Mouse (Mus musculus) heart, embryonic 15.5 days (tissue): ENCODE results near the gene Dph2. TPM values are rescaled to one million over a fixed set of nuclear protein-coding genes. Genes with fewer than 3 reads are reported as not detected.

Source experiments
- ATAC-seq: fragments of 200-750 bp; cut with Nextera tagmentation; replicated peaks from 2 replicates; pipeline ENCODE4 v1.8.0; 2017; ENCODE audit warnings: low read depth, moderate TSS enrichment; ENCODE audit not compliant: insufficient number of reproducible peaks, insufficient read depth, low FRiP score
- H3K27ac ChIP-seq: fragments of 300-500 bp; sonication (generic); 2 replicates; pipeline ENCODE4 v1.5.1; 2015; ENCODE audit warnings: mild to moderate bottlenecking, inconsistent platforms
- H3K27me3 ChIP-seq: fragments of 300-500 bp; sonication (generic); 2 replicates; pipeline ENCODE4 v1.6.1; 2015; ENCODE audit warnings: inconsistent platforms
- H3K36me3 ChIP-seq: fragments of 300-500 bp; sonication (generic); 2 replicates; pipeline ENCODE4 v1.6.1; 2015; ENCODE audit warnings: mild to moderate bottlenecking, inconsistent platforms
- H3K4me1 ChIP-seq: fragments of 300-500 bp; sonication (generic); replicated peaks from 2 replicates; pipeline ENCODE4 v1.6.1; 2015; ENCODE audit warnings: inconsistent platforms
- H3K4me2 ChIP-seq: fragments of 300-500 bp; sonication (generic); 2 replicates; pipeline ENCODE4 v1.6.1; 2015; ENCODE audit warnings: inconsistent platforms, mild to moderate bottlenecking, moderate library complexity
- H3K4me3 ChIP-seq: fragments of 300-500 bp; sonication (generic); 2 replicates; pipeline ENCODE4 v1.5.1; 2015; ENCODE audit warnings: mild to moderate bottlenecking, inconsistent platforms
- H3K9ac ChIP-seq: fragments of 300-500 bp; sonication (generic); 2 replicates; pipeline ENCODE4 v1.6.1; 2015; ENCODE audit warnings: mild to moderate bottlenecking, inconsistent platforms
- H3K9me3 ChIP-seq: fragments of 300-500 bp; sonication (generic); replicated peaks from 2 replicates; pipeline ENCODE4 v1.6.1; 2016; ENCODE audit warnings: inconsistent platforms
- WGBS: fragments of 180-500 bp; shearing (Covaris S2); methylation state at CpG from one replicate; pipeline ENCODE4 v1.1.7; 2015; ENCODE audit warnings: mixed read lengths; 5-methylcytosine and 5-hydroxymethylcytosine counted together
- polyA plus RNA-seq: library from polyadenylated mRNA; unstranded; fragments of >200 nt; fragmentation: Nextera tagmentation; extraction: Ambion mirVana; gene quantifications from 2 replicates; pipeline ENCODE4 v1.2.1, GENCODE M21; 2015

Gene Dph2
- 9.5 and 11.5 TPM in 2 replicates for polyA plus RNA-seq

DNA sequence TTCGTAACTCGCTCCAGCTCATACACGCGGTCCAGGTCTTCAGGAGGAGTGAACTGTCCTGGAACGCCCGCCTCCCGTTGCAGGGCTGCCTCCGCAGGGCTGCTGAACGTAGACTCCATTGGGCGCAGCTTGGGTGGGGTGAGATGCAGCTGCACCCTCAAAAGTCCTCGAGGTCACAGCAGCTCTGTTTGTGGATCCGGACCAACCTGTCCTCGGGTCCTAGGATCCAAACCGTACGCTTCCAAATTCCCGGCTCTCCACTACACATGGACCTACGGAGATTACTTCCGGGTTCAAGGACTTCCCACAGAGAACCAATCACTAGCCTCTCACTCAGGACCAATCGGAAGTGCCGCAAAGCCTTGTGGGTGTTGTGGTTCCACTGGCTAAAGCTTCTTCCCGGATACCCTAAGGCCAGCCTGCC is at the start of gene Dph2:
TSS of gene Dph2 (minus strand) at position 295 of the 424 bp plus-strand sequence.
- ATAC-seq: peak; percentile 72
- H3K4me1 ChIP-seq: peaks cover 16% of the 10 kb centered on the region
- peak within 1 kb of the TSS; percentile 88 for H3K4me2 ChIP-seq
- H3K36me3 ChIP-seq: peaks cover 14% of the 10 kb centered on the region
- no peaks in the 10 kb centered on the region for H3K27me3 ChIP-seq
- H3K9ac ChIP-seq: peak within 1 kb of the TSS; percentile 54
- under 1% methylated on average over 21 of the region's 21 CpGs for WGBS
- H3K27ac ChIP-seq: no peak within 1 kb of the TSS
- H3K9me3 ChIP-seq: no peaks in the 10 kb centered on the region
- H3K4me3 ChIP-seq: peak within 1 kb of the TSS; percentile 87

DNA sequence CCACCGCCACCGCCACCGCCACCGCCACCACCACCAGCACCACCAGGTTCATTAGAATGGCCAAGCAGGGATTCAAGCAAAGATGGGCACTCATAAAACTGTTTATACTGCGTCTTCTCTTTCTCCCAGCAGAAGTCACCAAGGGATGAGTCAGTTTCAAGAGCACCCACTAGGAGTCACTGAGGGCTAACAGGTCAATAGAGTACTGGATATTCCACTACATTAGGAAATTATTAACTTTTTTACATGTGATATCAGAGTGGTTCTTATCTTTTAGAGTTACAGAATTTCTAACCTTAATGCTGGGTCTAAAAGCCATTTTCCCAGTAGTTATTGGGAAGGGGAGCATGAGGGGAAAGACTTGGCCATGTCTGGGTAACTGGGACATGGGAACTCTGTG is 45.1 kb upstream of the Dph2 start:
- ATAC-seq: no peak
- Histone ChIP-seq H3K27me3 (no peaks in the 10 kb centered on the region), H3K9ac (no peak overlapping the region), H3K27ac (no peak overlapping the region), H3K4me2 (no peak overlapping the region), H3K4me3 (no peak overlapping the region), H3K9me3 (no peaks in the 10 kb centered on the region), H3K36me3 (peaks cover 9% of the 10 kb centered on the region), H3K4me1 (no peaks in the 10 kb centered on the region)
- 93% methylated on average over 5 of the region's 5 CpGs for WGBS

GRCm38 (mm10) chr4:117934081-117934480 is 42.2 kb upstream of the Dph2 start:
- WGBS: 82% methylated on average over 4 of the region's 4 CpGs
- no peaks in the 10 kb centered on the region for H3K36me3 ChIP-seq

DNA sequence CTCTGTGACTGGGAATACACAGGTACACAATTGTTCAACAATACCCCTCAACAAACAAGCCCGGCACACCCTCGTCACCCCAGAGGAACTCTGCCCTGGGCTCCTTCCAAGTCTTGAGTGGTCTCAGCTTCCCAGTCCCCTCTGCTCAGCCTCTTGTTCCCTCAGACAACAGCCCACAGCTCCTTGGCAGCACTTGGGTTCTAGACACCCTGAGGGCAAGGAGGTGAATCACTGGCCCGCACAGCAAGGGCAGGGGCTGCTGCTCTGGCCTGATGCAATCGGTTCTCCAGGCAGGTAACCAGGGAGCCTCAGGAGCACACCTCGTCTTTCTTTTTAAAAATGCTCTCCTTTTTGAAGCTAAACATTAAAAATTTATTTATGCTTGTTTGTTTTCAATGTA is 41.4 kb upstream of the Dph2 start:
- H3K4me1 ChIP-seq: peaks cover 17% of the 10 kb centered on the region
- no peaks in the 10 kb centered on the region for H3K9me3 ChIP-seq
- no peak overlapping the region for H3K4me3 ChIP-seq
- no peak overlapping the region for H3K4me2 ChIP-seq
- no peak for ATAC-seq
- WGBS: 80% methylated on average over 5 of the region's 5 CpGs
- no peak overlapping the region for H3K9ac ChIP-seq
- H3K36me3 ChIP-seq: no peaks in the 10 kb centered on the region
- H3K27ac ChIP-seq: no peak overlapping the region
- peaks cover 27% of the 10 kb centered on the region for H3K27me3 ChIP-seq

More at GRCm38 (mm10) chr4:117934081-117934480, 42.2 kb upstream of the Dph2 start:
- no peak overlapping the region for H3K9ac ChIP-seq
- peaks cover 19% of the 10 kb centered on the region; the same call in 1 of the 2 replicates for H3K27me3 ChIP-seq
- H3K27ac ChIP-seq: no peak overlapping the region
- ATAC-seq: no peak
- peaks cover 9% of the 10 kb centered on the region for H3K4me1 ChIP-seq
- H3K4me2 ChIP-seq: no peak overlapping the region
- no peaks in the 10 kb centered on the region for H3K9me3 ChIP-seq
- H3K4me3 ChIP-seq: no peak overlapping the region

DNA sequence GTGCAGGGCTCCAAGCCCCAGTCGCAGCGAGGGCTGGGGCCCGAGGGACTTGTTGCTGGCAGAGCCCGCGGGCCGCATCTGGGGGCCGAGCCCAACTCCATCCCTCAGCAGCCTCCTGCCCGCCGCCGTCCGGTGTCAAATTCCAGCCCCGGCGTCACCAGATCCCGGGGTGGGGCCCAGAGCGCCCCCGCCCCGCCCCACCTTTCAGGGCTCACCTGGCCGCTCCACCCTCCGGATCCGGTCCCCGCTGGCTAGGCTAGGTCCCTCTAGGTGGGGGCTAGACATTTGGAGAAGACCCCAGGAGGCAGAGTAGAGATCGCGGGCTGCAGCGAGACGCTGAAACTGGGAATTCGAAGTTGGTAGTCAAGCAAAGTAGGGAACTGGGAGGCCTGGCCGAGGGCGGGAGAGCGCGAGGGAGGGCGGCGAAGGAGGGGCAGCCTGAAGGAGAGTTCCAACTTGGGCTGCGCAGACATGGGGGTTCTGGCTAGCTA is 37.6 kb upstream of the Dph2 start, which contains the start of gene Artn:
TSS of gene Artn (minus strand) at position 373 of the 491 bp plus-strand sequence.
- H3K36me3 ChIP-seq: no peaks in the 10 kb centered on the region
- peak within 1 kb of the TSS; percentile 90 for H3K4me2 ChIP-seq
- WGBS: under 1% methylated on average over 33 of the region's 33 CpGs
- no peaks in the 10 kb centered on the region for H3K9me3 ChIP-seq
- H3K27ac ChIP-seq: peak within 1 kb of the TSS; percentile 48; the same call in 1 of the 2 replicates
- peak within 1 kb of the TSS; percentile 51 for H3K9ac ChIP-seq
- H3K4me3 ChIP-seq: peak within 1 kb of the TSS; percentile 49
- H3K27me3 ChIP-seq: peaks cover 57% of the 10 kb centered on the region
- peak; percentile 19 for ATAC-seq
- H3K4me1 ChIP-seq: peaks cover 37% of the 10 kb centered on the region

- peak overlapping the region; percentile 90 for H3K4me2 ChIP-seq
- H3K36me3 ChIP-seq: no peaks in the 10 kb centered on the region
- H3K4me1 ChIP-seq: peaks cover 44% of the 10 kb centered on the region
- 1% methylated on average over 13 of the region's 13 CpGs for WGBS
- peak overlapping the region; percentile 48; the same call in 1 of the 2 replicates for H3K27ac ChIP-seq
- H3K9ac ChIP-seq: peak overlapping the region; percentile 51
- H3K9me3 ChIP-seq: no peaks in the 10 kb centered on the region
- 0 out of 2 replicates have a peak, but pooled peaks have one; percentile 10 for ATAC-seq
- H3K4me3 ChIP-seq: peak overlapping the region; percentile 49
- H3K27me3 ChIP-seq: peaks cover 57% of the 10 kb centered on the region
Measured at GRCm38 (mm10) chr4:117928699-117929241, 36.9 kb upstream of the Dph2 start.

DNA sequence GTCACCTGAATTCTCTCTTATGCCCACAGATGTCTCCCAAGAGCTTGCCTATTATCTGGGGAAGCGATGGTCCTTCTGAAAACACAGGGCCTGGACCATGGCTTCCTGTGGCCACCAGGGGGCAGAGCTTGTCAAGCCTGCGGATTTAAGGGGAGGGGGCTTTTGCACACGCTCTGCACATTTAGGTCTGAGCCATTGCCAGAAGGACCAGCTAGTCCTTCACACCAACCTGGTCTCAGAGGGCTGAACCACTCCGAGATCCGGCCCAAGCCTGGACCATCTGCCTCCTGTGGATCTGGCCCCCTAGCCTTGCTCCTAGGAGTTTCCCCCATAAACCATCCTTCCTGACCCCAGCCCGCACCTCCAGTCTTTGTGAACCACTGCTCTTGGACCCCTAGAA is 36.4 kb upstream of the Dph2 start:
- Histone ChIP-seq H3K4me1 (peaks cover 49% of the 10 kb centered on the region), H3K27me3 (peaks cover 57% of the 10 kb centered on the region), H3K9me3 (no peaks in the 10 kb centered on the region), H3K36me3 (no peaks in the 10 kb centered on the region), H3K4me2 (peak overlapping the region; percentile 90; the same call in 1 of the 2 replicates), H3K27ac (no peak overlapping the region), H3K4me3 (no peak overlapping the region), H3K9ac (no peak overlapping the region)
- WGBS: 18% methylated on average over 6 of the region's 6 CpGs
- ATAC-seq: no peak

- Histone ChIP-seq H3K27ac (no peak overlapping the region), H3K4me2 (peak overlapping the region; percentile 99), H3K4me3 (peak overlapping the region; percentile 54), H3K36me3 (no peaks in the 10 kb centered on the region), H3K4me1 (peaks cover 53% of the 10 kb centered on the region), H3K9me3 (no peaks in the 10 kb centered on the region), H3K27me3 (peaks cover 57% of the 10 kb centered on the region), H3K9ac (peak overlapping the region; percentile 57)
- peak; percentile 63 for ATAC-seq
- 2% methylated on average over 69 of the region's 71 CpGs for WGBS
Measured at GRCm38 (mm10) chr4:117926545-117927482, 35.0 kb upstream of the Dph2 start.

- 56% methylated on average over 5 of the region's 6 CpGs for WGBS
- H3K9me3 ChIP-seq: no peaks in the 10 kb centered on the region
- H3K4me3 ChIP-seq: no peak overlapping the region
- H3K27ac ChIP-seq: no peak overlapping the region
- H3K9ac ChIP-seq: no peak overlapping the region
- no peak overlapping the region for H3K4me2 ChIP-seq
- no peaks in the 10 kb centered on the region for H3K36me3 ChIP-seq
- H3K4me1 ChIP-seq: peaks cover 53% of the 10 kb centered on the region
- ATAC-seq: no peak
- peaks cover 45% of the 10 kb centered on the region for H3K27me3 ChIP-seq
Measured at GRCm38 (mm10) chr4:117924916-117925315, 33.1 kb upstream of the Dph2 start.

GRCm38 (mm10) chr4:117923450-117923849 is 31.6 kb upstream of the Dph2 start:
- ATAC-seq: peak; percentile 60; the same call in 1 of the 2 replicates
- H3K9me3 ChIP-seq: no peaks in the 10 kb centered on the region
- no peak overlapping the region for H3K4me2 ChIP-seq
- peak overlapping the region; percentile 29; the same call in 1 of the 2 replicates for H3K27ac ChIP-seq
- H3K4me3 ChIP-seq: no peak overlapping the region
- H3K9ac ChIP-seq: no peak overlapping the region
- WGBS: 14% methylated on average over 2 of the region's 2 CpGs
- peaks cover 32% of the 10 kb centered on the region for H3K27me3 ChIP-seq
- H3K4me1 ChIP-seq: peaks cover 44% of the 10 kb centered on the region
- no peaks in the 10 kb centered on the region for H3K36me3 ChIP-seq

GRCm38 (mm10) chr4:117921358-117921757 is 29.5 kb upstream of the Dph2 start:
- Histone ChIP-seq H3K9ac (no peak overlapping the region), H3K4me2 (no peak overlapping the region), H3K4me3 (no peak overlapping the region), H3K36me3 (no peaks in the 10 kb centered on the region), H3K9me3 (no peaks in the 10 kb centered on the region), H3K4me1 (peaks cover 43% of the 10 kb centered on the region), H3K27ac (no peak overlapping the region), H3K27me3 (peaks cover 13% of the 10 kb centered on the region)
- no peak for ATAC-seq
- 85% methylated on average over 2 of the region's 2 CpGs for whole genome bisulfite sequencing
